Mouse (Mus musculus): Measurements from ENCODE around the gene Ifne. TPM values are rescaled to one million over a fixed set of nuclear protein-coding genes. Genes with fewer than 3 reads are reported as not detected.

Gene Ifne
- polyA plus RNA-seq (2015; fragmentation: Nextera tagmentation; extraction: Ambion mirVana) = not detected in 2 replicates

DNA sequence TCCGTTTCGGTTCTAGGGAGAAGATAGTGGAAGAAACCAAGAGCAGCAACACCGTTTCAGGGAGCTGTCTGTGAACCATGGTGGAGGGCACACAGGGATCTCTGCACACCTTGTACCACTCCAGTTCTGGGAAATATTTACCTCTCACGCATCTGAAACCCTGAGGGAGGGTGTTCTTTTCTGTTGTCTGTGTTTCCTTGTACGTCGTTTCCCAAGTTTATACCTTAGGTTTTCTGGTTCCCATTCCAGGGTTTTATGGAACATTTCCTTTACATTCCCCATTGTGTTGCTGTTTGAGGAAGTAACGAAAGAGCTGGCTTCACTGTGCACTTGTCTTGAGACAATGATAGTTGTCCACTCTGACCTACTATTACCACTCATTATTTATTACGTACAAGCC lies at the start of gene Ifne:
Ifne (minus strand) TSS at position 101 of the 400 bp plus-strand sequence.
- Histone ChIP-seq H3K36me3 (ENCODE audit: control insufficient read depth, insufficient read depth) (no peaks in the 10 kb centered on the region), H3K4me3 (replicated peaks; ENCODE audit: low read length) (no peak within 1 kb of the TSS), H3K9ac (replicated peaks; ENCODE audit: low read depth, low read length) (no peak within 1 kb of the TSS), H3K27me3 (replicated peaks; ENCODE audit: control insufficient read depth, insufficient read depth, low read length) (no peaks in the 10 kb centered on the region), H3K9me3 (ENCODE audit: control insufficient read depth, low read length) (no peaks in the 10 kb centered on the region), H3K4me1 (replicated peaks; ENCODE audit: control insufficient read depth, insufficient read depth, low read length) (no peaks in the 10 kb centered on the region), H3K27ac (ENCODE audit: low read length) (no peak within 1 kb of the TSS), H3K4me2 (ENCODE audit: low read length) (no peak within 1 kb of the TSS)
- no peak for ATAC-seq
- 86% methylated on average over 8 of the region's 8 CpGs for WGBS

DNA sequence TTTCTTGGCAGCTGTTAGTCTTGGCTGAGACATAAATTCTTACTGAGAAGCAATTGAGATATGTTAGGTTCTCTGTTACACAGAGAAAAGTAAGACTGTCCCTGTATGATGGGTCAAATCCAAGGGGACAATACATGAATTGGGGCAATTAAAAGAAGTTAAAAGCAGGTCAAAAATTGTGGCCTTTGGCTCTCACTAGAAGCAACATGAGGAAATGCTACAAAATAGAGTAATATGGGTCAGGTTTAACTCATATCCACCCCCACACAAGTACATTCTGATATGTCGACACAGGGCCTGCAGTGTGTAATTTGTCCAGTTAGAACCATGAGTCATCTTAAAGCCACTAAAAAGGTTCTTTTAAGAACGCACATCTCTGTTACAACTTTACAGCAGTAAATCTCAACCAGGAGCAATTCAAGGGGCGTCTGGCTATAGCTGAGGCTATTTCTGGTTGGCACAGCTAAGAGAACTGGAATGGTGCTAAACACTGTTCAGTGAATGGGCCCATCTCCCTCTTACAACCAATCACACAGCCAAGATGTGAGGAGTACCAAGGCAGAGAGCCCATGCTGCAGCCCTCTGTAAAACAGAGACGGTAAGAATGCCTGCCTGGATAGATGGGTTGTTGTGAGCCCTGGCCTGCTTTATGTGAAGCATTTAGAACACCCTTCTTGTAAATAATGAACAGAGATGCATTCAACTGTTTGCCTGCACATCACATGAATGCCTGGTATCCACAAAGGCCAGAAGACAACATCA lies 48.5 kb upstream of the Ifne start:
- Histone ChIP-seq H3K27me3 (replicated peaks; ENCODE audit: control insufficient read depth, insufficient read depth, low read length) (no peaks in the 10 kb centered on the region), H3K4me1 (replicated peaks; ENCODE audit: control insufficient read depth, insufficient read depth, low read length) (no peaks in the 10 kb centered on the region), H3K4me2 (ENCODE audit: low read length) (no peak overlapping the region), H3K9me3 (ENCODE audit: control insufficient read depth, low read length) (no peaks in the 10 kb centered on the region), H3K4me3 (replicated peaks; ENCODE audit: low read length) (no peak overlapping the region), H3K9ac (replicated peaks; ENCODE audit: low read depth, low read length) (no peak overlapping the region), H3K27ac (ENCODE audit: low read length) (no peak overlapping the region), H3K36me3 (ENCODE audit: control insufficient read depth, insufficient read depth) (no peaks in the 10 kb centered on the region)
- ATAC-seq = no peak
- 90% methylated on average over 4 of the region's 4 CpGs for whole genome bisulfite sequencing

DNA sequence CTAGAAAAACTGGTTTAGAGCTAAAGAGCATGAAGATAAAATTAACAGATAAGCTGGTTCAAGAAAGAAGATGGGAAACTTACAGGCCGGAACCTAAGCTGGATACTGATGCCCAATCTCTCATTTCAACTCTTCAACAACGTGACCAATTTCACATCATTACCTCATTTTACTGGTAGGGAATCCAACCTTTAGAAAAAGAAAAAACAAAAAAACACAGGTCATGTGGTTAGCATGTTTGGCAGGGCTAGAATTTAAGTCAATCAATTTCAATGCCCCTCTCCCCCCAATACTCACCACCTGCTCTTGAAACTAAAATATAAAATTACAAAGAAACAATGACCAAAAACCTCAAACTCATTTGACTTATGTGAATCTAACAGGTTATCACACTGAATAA lies 47.8 kb upstream of the Ifne start:
- Histone ChIP-seq H3K4me2 (ENCODE audit: low read length) (no peak overlapping the region), H3K4me3 (replicated peaks; ENCODE audit: low read length) (no peak overlapping the region), H3K27me3 (replicated peaks; ENCODE audit: control insufficient read depth, insufficient read depth, low read length) (no peaks in the 10 kb centered on the region), H3K9me3 (ENCODE audit: control insufficient read depth, low read length) (no peaks in the 10 kb centered on the region), H3K4me1 (replicated peaks; ENCODE audit: control insufficient read depth, insufficient read depth, low read length) (no peaks in the 10 kb centered on the region), H3K36me3 (ENCODE audit: control insufficient read depth, insufficient read depth) (no peaks in the 10 kb centered on the region), H3K9ac (replicated peaks; ENCODE audit: low read depth, low read length) (no peak overlapping the region), H3K27ac (ENCODE audit: low read length) (no peak overlapping the region)
- whole genome bisulfite sequencing = 80% methylated on average over 2 of the region's 2 CpGs
- ATAC-seq = no peak

GRCm38 (mm10) chr4:88926637-88927036 lies 46.6 kb upstream of the Ifne start:
- no peaks in the 10 kb centered on the region for H3K36me3 ChIP-seq (ENCODE audit: control insufficient read depth, insufficient read depth)
- H3K4me3 ChIP-seq (replicated peaks; ENCODE audit: low read length) = no peak overlapping the region
- H3K4me2 ChIP-seq (ENCODE audit: low read length) = no peak overlapping the region
- no peak overlapping the region for H3K9ac ChIP-seq (replicated peaks; ENCODE audit: low read depth, low read length)
- no peaks in the 10 kb centered on the region for H3K27me3 ChIP-seq (replicated peaks; ENCODE audit: control insufficient read depth, insufficient read depth, low read length)
- H3K27ac ChIP-seq (ENCODE audit: low read length) = no peak overlapping the region
- no peak for ATAC-seq
- 87% methylated on average over 1 of the region's 1 CpGs for WGBS
- H3K9me3 ChIP-seq (ENCODE audit: control insufficient read depth, low read length) = no peaks in the 10 kb centered on the region
- H3K4me1 ChIP-seq (replicated peaks; ENCODE audit: control insufficient read depth, insufficient read depth, low read length) = no peaks in the 10 kb centered on the region

GRCm38 (mm10) chr4:88926082-88926481 lies 46.1 kb upstream of the Ifne start:
- WGBS = 97% methylated on average over 1 of the region's 1 CpGs
- H3K9ac ChIP-seq (replicated peaks; ENCODE audit: low read depth, low read length) = no peak overlapping the region

GRCm38 (mm10) chr4:88925456-88925855 lies 45.5 kb upstream of the Ifne start:
- ATAC-seq = no peak
- Histone ChIP-seq H3K4me3 (replicated peaks; ENCODE audit: low read length) (no peak overlapping the region), H3K27ac (ENCODE audit: low read length) (no peak overlapping the region), H3K36me3 (ENCODE audit: control insufficient read depth, insufficient read depth) (no peaks in the 10 kb centered on the region), H3K27me3 (replicated peaks; ENCODE audit: control insufficient read depth, insufficient read depth, low read length) (no peaks in the 10 kb centered on the region), H3K9me3 (ENCODE audit: control insufficient read depth, low read length) (no peaks in the 10 kb centered on the region), H3K9ac (replicated peaks; ENCODE audit: low read depth, low read length) (no peak overlapping the region), H3K4me2 (ENCODE audit: low read length) (no peak overlapping the region), H3K4me1 (replicated peaks; ENCODE audit: control insufficient read depth, insufficient read depth, low read length) (no peaks in the 10 kb centered on the region)
- WGBS = 95% methylated on average over 2 of the region's 2 CpGs

More at GRCm38 (mm10) chr4:88926082-88926481, 46.1 kb upstream of the Ifne start:
- no peaks in the 10 kb centered on the region for H3K36me3 ChIP-seq (ENCODE audit: control insufficient read depth, insufficient read depth)
- no peak overlapping the region for H3K4me3 ChIP-seq (replicated peaks; ENCODE audit: low read length)
- no peaks in the 10 kb centered on the region for H3K27me3 ChIP-seq (replicated peaks; ENCODE audit: control insufficient read depth, insufficient read depth, low read length)
- no peak for ATAC-seq
- H3K4me1 ChIP-seq (replicated peaks; ENCODE audit: control insufficient read depth, insufficient read depth, low read length) = no peaks in the 10 kb centered on the region
- no peaks in the 10 kb centered on the region for H3K9me3 ChIP-seq (ENCODE audit: control insufficient read depth, low read length)
- no peak overlapping the region for H3K27ac ChIP-seq (ENCODE audit: low read length)
- H3K4me2 ChIP-seq (ENCODE audit: low read length) = no peak overlapping the region

GRCm38 (mm10) chr4:88921280-88921679 lies 41.3 kb upstream of the Ifne start:
- Histone ChIP-seq H3K9me3 (ENCODE audit: control insufficient read depth, low read length) (no peaks in the 10 kb centered on the region), H3K9ac (replicated peaks; ENCODE audit: low read depth, low read length) (no peak overlapping the region), H3K4me3 (replicated peaks; ENCODE audit: low read length) (no peak overlapping the region), H3K4me1 (replicated peaks; ENCODE audit: control insufficient read depth, insufficient read depth, low read length) (no peaks in the 10 kb centered on the region), H3K27me3 (replicated peaks; ENCODE audit: control insufficient read depth, insufficient read depth, low read length) (no peaks in the 10 kb centered on the region), H3K27ac (ENCODE audit: low read length) (no peak overlapping the region), H3K4me2 (ENCODE audit: low read length) (no peak overlapping the region), H3K36me3 (ENCODE audit: control insufficient read depth, insufficient read depth) (no peaks in the 10 kb centered on the region)
- WGBS = 94% methylated on average over 5 of the region's 5 CpGs
- no peak for ATAC-seq

DNA sequence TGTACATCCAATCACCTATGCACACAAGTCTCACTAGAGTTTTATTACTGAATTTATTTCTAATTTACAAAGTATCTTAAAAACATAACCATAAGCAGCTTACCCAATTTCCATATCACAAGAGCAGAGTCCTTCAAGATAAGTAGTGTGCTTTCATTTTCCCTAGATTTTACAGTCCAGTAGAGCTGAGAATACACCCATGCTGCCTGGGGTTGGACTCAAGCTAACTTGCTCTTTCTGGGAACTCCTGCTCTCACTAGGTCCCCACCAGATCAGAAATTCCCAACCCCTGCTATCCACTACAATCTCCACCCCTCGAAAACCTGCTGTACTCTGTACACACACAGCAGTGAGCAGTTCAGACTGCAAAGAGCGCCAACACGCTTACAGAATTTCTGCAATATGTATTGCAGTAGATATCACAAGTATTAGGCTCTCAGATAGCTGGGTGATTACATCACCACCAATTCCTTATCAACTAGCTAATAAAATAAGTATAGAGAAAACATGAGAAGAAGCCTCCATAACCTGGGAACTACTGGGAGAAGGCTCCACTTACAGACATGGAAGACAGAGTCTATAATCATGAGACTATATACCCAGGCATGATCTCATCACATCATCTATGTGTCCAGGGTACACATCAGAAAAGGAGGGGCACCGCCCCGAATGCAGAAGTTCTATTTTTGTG lies 37.9 kb upstream of the Ifne start:
- ATAC-seq = no peak
- H3K4me3 ChIP-seq (replicated peaks; ENCODE audit: low read length) = no peak overlapping the region
- no peak overlapping the region for H3K9ac ChIP-seq (replicated peaks; ENCODE audit: low read depth, low read length)
- no peaks in the 10 kb centered on the region for H3K4me1 ChIP-seq (replicated peaks; ENCODE audit: control insufficient read depth, insufficient read depth, low read length)
- no peak overlapping the region for H3K27ac ChIP-seq (ENCODE audit: low read length)
- no peaks in the 10 kb centered on the region for H3K27me3 ChIP-seq (replicated peaks; ENCODE audit: control insufficient read depth, insufficient read depth, low read length)
- no peaks in the 10 kb centered on the region for H3K36me3 ChIP-seq (ENCODE audit: control insufficient read depth, insufficient read depth)
- H3K9me3 ChIP-seq (ENCODE audit: control insufficient read depth, low read length) = no peaks in the 10 kb centered on the region
- H3K4me2 ChIP-seq (ENCODE audit: low read length) = no peak overlapping the region
- WGBS = 96% methylated on average over 5 of the region's 5 CpGs

DNA sequence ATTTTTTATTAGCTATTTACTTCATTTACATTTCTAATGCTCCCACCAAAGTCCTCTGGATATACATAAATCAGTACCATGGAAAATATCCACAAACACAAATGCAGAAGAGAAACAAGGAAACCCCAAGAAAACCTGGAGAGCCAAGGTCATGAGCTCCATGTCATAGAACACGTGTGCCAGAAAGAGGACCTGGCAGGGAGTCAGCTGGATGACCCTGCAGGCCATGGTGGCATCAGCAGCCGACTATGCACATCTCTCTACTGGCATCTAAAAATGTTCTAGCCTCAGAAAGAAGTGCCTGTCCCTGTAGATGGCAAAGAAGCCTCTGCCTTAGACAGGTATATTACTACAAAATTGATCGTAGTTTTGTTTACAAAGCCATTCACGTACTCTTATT lies 36.3 kb upstream of the Ifne start:
- Histone ChIP-seq H3K36me3 (ENCODE audit: control insufficient read depth, insufficient read depth) (no peaks in the 10 kb centered on the region), H3K27me3 (replicated peaks; ENCODE audit: control insufficient read depth, insufficient read depth, low read length) (no peaks in the 10 kb centered on the region), H3K4me3 (replicated peaks; ENCODE audit: low read length) (no peak overlapping the region), H3K9ac (replicated peaks; ENCODE audit: low read depth, low read length) (no peak overlapping the region), H3K9me3 (ENCODE audit: control insufficient read depth, low read length) (no peaks in the 10 kb centered on the region), H3K4me1 (replicated peaks; ENCODE audit: control insufficient read depth, insufficient read depth, low read length) (no peaks in the 10 kb centered on the region), H3K4me2 (ENCODE audit: low read length) (no peak overlapping the region), H3K27ac (ENCODE audit: low read length) (no peak overlapping the region)
- WGBS = 89% methylated on average over 4 of the region's 4 CpGs
- no peak for ATAC-seq

All from forebrain, embryonic 16.5 days (tissue).